Mouse (Mus musculus): ENCODE results near the gene Acod1.
A peak's percentile ranks its signal among the peaks of the same experiment; 100 is the strongest.

Gene Acod1

GRCm38 (mm10) chr14:103046677-103047076 is at the start of gene Acod1:
Gene Acod1 (plus strand): TSS chr14:103046977.
- no peak for DNase-seq

- peak; percentile 34 to 42 for DNase-seq
These were observed 39.0 kb upstream of the Acod1 start for GRCm38 (mm10) chr14:103007737-103008136.

- DNase-seq = no peak
These were observed 35.0 kb upstream of the Acod1 start for GRCm38 (mm10) chr14:103011782-103012181.

GRCm38 (mm10) chr14:103012563-103013150 is 34.1 kb upstream of the Acod1 start:
- DNase-seq = peak; percentile 44 to 67

- no peak for DNase-seq
These were observed 29.8 kb upstream of the Acod1 start for GRCm38 (mm10) chr14:103017009-103017408.

- no peak for DNase-seq
These were observed 26.7 kb upstream of the Acod1 start for GRCm38 (mm10) chr14:103020046-103020445.

GRCm38 (mm10) chr14:103029203-103029602 is 17.6 kb upstream of the Acod1 start:
- no peak for DNase-seq

- DNase-seq = peak; percentile 39 to 40
These were observed 13.4 kb upstream of the Acod1 start for GRCm38 (mm10) chr14:103033271-103033823.

GRCm38 (mm10) chr14:103034076-103034475 is 12.7 kb upstream of the Acod1 start:
- DNase-seq = peak in 1 of 2 experiments; percentile 29

GRCm38 (mm10) chr14:103037016-103037415 is 9.8 kb upstream of the Acod1 start:
- no peak for DNase-seq

- DNase-seq = no peak
These were observed 1.7 kb downstream of the Acod1 start for GRCm38 (mm10) chr14:103048292-103049086.

- peak; percentile 79 for DNase-seq
These were observed 4.5 kb downstream of the Acod1 start for GRCm38 (mm10) chr14:103051159-103051769.

- DNase-seq = no peak
These were observed 8.0 kb downstream of the Acod1 start for GRCm38 (mm10) chr14:103054731-103055130.

- DNase-seq = no peak
These were observed 9.8 kb downstream of the Acod1 start for GRCm38 (mm10) chr14:103056601-103057000.

- DNase-seq = peak; percentile 45 to 52
These were observed 12.2 kb downstream of the Acod1 start for GRCm38 (mm10) chr14:103058998-103059397.

GRCm38 (mm10) chr14:103059495-103059894 is 12.7 kb downstream of the Acod1 start:
- no peak for DNase-seq

GRCm38 (mm10) chr14:103065294-103066167 is 18.8 kb downstream of the Acod1 start:
- peak; percentile 71 to 78 for DNase-seq

GRCm38 (mm10) chr14:103069465-103069863 is 22.7 kb downstream of the Acod1 start:
- no peak for DNase-seq

- peak; percentile 95 to 97 for DNase-seq
These were observed 23.3 kb downstream of the Acod1 start, which contains the start of gene Cln5 for GRCm38 (mm10) chr14:103069864-103070611. Gene Cln5 (plus strand): TSS chr14:103070216.

GRCm38 (mm10) chr14:103070790-103071189 is 24.0 kb downstream of the Acod1 start:
- peak; percentile 61 to 77 for DNase-seq

GRCm38 (mm10) chr14:103071471-103071870 is 24.7 kb downstream of the Acod1 start:
- DNase-seq = no peak

GRCm38 (mm10) chr14:103072731-103073130 is 26.0 kb downstream of the Acod1 start:
- DNase-seq = peak; percentile 34 to 60
